Mouse (Mus musculus) mesoderm, embryonic 11.5 days (tissue): ENCODE data around the gene V1rd19.
"Not testable (repeated sequence)": the region's sequence is repeated elsewhere in the genome, so short reads cannot be mapped to it uniquely, and the experiment has no call there.

Experiments used
- DNase-seq: peaks from one replicate; pipeline ENCODE4 v3.0.0-alpha.2; 2012; ENCODE audit warnings: low read depth, low spot score

The V1rd19 gene

DNA sequence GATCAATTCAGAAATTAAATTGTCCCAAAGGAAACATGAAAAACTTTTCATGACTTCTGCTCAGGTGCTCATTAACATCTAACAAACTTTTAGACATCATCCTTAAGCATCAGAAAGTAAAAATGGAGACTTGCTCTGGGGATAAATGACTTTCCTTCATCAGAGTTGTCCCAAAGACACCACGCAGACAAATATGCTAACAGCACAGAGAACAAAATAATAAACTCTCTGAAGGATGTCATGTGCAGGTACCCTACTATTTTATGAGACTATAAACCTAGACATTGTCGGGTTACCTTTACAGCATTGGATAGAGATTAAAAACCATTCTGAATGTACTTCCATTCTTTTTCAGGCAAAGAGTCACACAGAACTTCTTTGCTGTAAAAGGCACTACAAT, at the start of gene V1rd19:
Gene V1rd19, plus strand, starts transcription at position 301 of the 400 bp plus-strand sequence.
- DNase-seq: no peak

DNA sequence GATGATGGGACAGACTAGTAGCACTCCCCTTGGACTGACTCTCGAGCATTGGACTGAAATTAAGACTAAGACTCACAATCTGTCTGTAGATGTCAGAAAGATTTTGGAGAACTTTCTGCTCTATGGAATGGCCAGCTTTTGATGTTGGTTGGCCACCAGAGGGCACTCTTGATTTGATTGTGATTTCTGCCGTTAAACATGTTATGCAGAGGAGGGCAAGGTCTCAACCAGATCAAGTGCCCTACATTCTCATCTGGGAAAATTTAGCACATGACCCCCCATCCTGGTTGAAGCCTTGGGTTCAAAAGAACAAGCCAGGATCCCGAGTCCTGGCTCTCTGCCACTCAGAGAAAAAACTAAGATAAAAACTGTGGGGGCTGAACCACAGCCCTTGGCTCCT, 33.4 kb upstream of the V1rd19 start:
- DNase-seq: not testable (repeated sequence)

DNA sequence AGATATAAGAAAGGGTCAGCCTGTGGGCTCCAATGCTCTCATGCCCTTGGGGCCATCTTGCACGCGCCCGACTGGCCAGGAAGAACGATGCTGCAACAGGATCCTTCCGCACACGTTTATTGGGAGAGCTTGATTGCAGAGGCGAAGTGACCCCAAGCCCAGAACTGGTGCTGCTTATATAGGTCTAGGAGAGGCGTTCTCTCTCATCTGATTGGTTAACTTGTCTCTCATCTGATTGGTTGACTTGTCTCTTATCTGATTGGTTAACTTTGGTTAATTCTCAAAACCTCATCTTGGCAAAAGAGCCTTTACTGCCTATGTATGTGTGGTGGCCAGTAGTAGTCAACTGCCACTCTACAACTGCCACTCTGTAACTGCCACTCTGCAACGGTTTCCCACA, 27.2 kb upstream of the V1rd19 start, which contains the start of gene Vmn1r181:
Gene Vmn1r181, plus strand, starts transcription at position 301 of the 400 bp plus-strand sequence.
- DNase-seq: not testable (repeated sequence)

DNA sequence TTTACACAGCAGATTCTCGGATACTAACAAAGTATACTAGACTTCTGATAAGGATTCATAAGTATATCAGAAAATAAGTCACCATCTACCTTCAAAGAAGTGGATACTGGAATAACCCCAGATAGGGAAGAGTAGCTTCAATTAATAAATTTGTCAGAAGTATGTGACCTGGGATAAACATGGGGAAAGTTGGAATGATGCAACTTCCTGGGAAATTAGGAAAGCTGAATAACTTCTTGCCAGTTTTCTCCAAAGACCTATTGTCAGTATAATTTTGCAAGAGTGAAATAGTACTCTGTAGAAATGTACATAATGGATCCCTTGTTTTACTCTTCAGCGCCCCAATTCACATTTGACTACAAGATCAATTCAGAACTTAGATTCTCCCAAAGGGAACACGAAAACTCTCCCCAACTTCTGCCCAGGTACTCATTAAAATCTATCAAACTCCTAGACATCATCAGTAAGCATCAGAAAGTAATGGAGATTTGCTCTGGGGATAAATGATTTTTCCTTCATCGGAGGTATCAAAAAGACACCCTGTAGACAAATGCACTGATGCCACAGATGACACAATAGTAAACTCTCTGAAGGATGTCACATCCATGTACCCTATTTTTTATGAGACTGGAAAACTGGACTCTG, 51.3 kb downstream of the V1rd19 start, which contains the start of gene Vmn1r183:
Gene Vmn1r183, plus strand, starts transcription at position 595 of the 645 bp plus-strand sequence.
- no peak for DNase-seq
